Mouse (Mus musculus): Measurements from ENCODE around the gene Arfip2. TPM values are rescaled to one million over a fixed set of nuclear protein-coding genes. Genes with fewer than 3 reads are reported as not detected.

Gene Arfip2
- polyA plus RNA-seq, 2 experiments, result 106 to 181 TPM

DNA sequence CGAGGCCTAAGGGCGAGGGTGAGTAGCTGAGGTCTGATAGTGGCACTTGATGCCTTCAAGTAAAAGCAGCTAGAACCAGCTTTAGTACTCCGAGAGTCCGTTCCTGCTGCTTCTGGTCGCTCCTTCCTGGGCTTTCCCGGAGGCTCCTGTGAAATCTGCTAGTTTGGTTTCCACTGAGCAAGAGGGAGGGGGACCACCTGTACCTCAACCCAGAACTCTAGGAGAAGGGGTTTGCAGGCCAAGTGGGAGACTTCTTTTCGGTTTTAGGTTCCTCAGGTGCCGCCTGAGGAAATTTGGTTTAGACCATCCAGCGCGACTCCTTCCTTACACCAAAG lies 6.4 kb downstream of the Arfip2 start:
- no peak for DNase-seq (ENCODE audit: low spot score)
- peak overlapping the region; percentile 81 for H3K4me3 ChIP-seq (replicated peaks; ENCODE audit: low read length)
- H3K4me2 ChIP-seq (replicated peaks; ENCODE audit: low read depth, low read length, severe bottlenecking), result peak overlapping the region; percentile 67
- H3K36me3 ChIP-seq (ENCODE audit: control insufficient read depth, insufficient read depth, low read length), result peaks cover 24% of the 10 kb centered on the region
- H3K27ac ChIP-seq (replicated peaks; ENCODE audit: low read depth, low read length), result peak overlapping the region; percentile 35
- H3K4me1 ChIP-seq (ENCODE audit: control insufficient read depth, insufficient read depth, low read length), result peaks cover 15% of the 10 kb centered on the region
- H3K9ac ChIP-seq (ENCODE audit: low read depth, low read length, severe bottlenecking), result peak overlapping the region; percentile 82
- H3K27me3 ChIP-seq (ENCODE audit: control insufficient read depth, insufficient read depth, low read length), result no peaks in the 10 kb centered on the region
- 0 out of 2 replicates have a peak, but pooled peaks have one; percentile 42 for TF ChIP-seq POLR2A (IDR thresholded peaks at IDR 0.05; ENCODE audit: borderline replicate concordance, extremely low read depth, insufficient read depth, insufficient read length)
- WGBS, result 3% methylated on average over 10 of the region's 10 CpGs
- ATAC-seq (ENCODE audit: low FRiP score, low read depth), result peak; percentile 59; the same call in 1 of the 2 replicates
- no peaks in the 10 kb centered on the region for H3K9me3 ChIP-seq (ENCODE audit: control insufficient read depth, low read length)

DNA sequence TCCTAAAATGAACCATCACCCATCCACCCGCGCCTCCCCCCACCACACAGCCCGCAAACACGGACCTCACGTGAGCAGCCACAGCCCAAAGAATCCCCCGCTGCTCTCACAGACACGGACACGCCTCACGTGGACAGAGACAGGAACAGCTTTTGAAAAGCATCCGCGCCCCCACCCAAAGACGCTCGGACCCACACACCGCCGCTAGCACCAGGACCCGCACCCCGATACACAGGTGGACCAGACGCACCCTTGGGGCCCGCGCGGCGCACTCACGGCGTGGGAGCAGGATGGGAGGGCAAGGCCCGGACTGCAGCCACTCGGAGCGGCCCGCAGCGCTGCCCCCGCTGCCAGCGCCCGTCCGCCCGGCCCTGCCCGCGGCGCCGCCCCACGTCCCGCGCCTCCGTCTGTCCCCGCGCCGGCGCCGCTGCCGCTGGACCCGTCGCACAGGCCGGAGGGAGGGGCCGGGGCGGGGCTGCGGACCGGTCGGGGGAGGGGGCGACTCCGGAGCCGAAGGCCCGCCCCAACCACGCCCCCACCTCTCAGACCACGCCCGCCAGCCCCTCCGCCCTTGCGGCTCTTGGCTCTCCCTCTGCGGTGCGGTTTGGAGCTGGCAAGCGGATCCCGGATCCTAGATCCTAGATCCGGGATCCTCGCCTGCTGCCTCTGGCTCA lies 7.0 kb downstream of the Arfip2 start, which contains the start of gene Trim3:
Gene Trim3, minus strand, starts transcription at position 445 of the 674 bp plus-strand sequence.
- Histone ChIP-seq H3K4me2 (replicated peaks; ENCODE audit: low read depth, low read length, severe bottlenecking) (peak within 1 kb of the TSS; percentile 67), H3K4me1 (ENCODE audit: control insufficient read depth, insufficient read depth, low read length) (peaks cover 15% of the 10 kb centered on the region), H3K9ac (ENCODE audit: low read depth, low read length, severe bottlenecking) (peak within 1 kb of the TSS; percentile 82), H3K27ac (replicated peaks; ENCODE audit: low read depth, low read length) (peak within 1 kb of the TSS; percentile 35), H3K4me3 (replicated peaks; ENCODE audit: low read length) (peak within 1 kb of the TSS; percentile 81), H3K36me3 (ENCODE audit: control insufficient read depth, insufficient read depth, low read length) (peaks cover 22% of the 10 kb centered on the region), H3K27me3 (ENCODE audit: control insufficient read depth, insufficient read depth, low read length) (no peaks in the 10 kb centered on the region), H3K9me3 (ENCODE audit: control insufficient read depth, low read length) (no peaks in the 10 kb centered on the region)
- WGBS, result under 1% methylated on average over 31 of the region's 71 CpGs
- peak; percentile 91 for DNase-seq (ENCODE audit: low spot score)
- peak; percentile 96 for ATAC-seq (ENCODE audit: low FRiP score, low read depth)
- no peak for TF ChIP-seq POLR2A (IDR thresholded peaks at IDR 0.05; ENCODE audit: borderline replicate concordance, extremely low read depth, insufficient read depth, insufficient read length)

DNA sequence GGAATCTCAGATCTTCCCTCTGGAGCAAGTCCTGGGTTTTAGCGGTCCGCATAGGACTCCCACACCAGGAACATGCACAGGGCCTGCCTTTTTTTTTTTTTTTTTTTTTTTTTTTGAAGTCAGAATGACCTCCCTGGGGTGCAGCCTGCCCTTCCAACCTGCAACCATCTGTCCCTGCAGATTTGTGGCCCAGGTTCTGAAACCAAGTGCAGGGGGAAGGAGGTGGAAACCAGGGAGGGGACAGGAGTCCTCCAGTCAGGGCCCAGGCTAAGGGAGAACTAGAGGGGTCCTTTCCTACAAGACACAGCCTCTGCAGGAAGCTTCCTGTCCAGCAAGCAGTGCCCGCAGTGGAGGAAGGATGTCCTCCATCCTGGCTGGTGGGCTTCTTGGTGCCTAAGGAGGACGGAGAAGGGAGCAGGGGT lies 7.7 kb downstream of the Arfip2 start:
- ATAC-seq (ENCODE audit: low FRiP score, low read depth) (no peak), DNase-seq (ENCODE audit: low spot score) (peak; percentile 4)
- peaks cover 15% of the 10 kb centered on the region for H3K36me3 ChIP-seq (ENCODE audit: control insufficient read depth, insufficient read depth, low read length)
- peak overlapping the region; percentile 81 for H3K4me3 ChIP-seq (replicated peaks; ENCODE audit: low read length)
- H3K27ac ChIP-seq (replicated peaks; ENCODE audit: low read depth, low read length), result no peak overlapping the region
- peak overlapping the region; percentile 82 for H3K9ac ChIP-seq (ENCODE audit: low read depth, low read length, severe bottlenecking)
- no peak for TF ChIP-seq POLR2A (IDR thresholded peaks at IDR 0.05; ENCODE audit: borderline replicate concordance, extremely low read depth, insufficient read depth, insufficient read length)
- no peaks in the 10 kb centered on the region for H3K9me3 ChIP-seq (ENCODE audit: control insufficient read depth, low read length)
- peaks cover 15% of the 10 kb centered on the region for H3K4me1 ChIP-seq (ENCODE audit: control insufficient read depth, insufficient read depth, low read length)
- peak overlapping the region; percentile 67 for H3K4me2 ChIP-seq (replicated peaks; ENCODE audit: low read depth, low read length, severe bottlenecking)
- 24% methylated on average over 4 of the region's 4 CpGs for WGBS
- H3K27me3 ChIP-seq (ENCODE audit: control insufficient read depth, insufficient read depth, low read length), result no peaks in the 10 kb centered on the region

DNA sequence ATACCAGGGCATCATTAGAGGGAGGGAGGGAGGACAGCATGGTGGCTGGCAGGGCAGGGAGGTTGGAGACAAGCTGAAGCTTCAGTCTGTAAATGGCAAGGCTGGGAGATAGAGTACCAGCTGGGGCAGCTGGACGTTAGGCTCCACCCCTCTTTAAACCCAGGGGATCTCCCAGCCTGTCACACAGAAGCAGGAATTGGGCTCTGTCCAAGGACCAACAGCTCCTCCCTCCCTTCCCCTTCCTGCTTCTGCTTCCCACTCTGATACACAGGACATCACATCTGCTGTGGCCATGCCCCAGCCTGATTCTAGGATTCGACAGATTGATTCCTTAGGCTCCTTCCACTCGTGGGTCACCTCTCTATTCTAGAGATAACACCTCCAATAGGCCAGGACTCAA lies 11.6 kb downstream of the Arfip2 start:
- 40% methylated on average over 3 of the region's 3 CpGs for WGBS
- ATAC-seq (ENCODE audit: low FRiP score, low read depth) (no peak), DNase-seq (ENCODE audit: low spot score) (peak; percentile 32)
- no peak overlapping the region for H3K9ac ChIP-seq (ENCODE audit: low read depth, low read length, severe bottlenecking)
- no peaks in the 10 kb centered on the region for H3K27me3 ChIP-seq (ENCODE audit: control insufficient read depth, insufficient read depth, low read length)
- H3K36me3 ChIP-seq (ENCODE audit: control insufficient read depth, insufficient read depth, low read length), result peaks cover 17% of the 10 kb centered on the region
- no peak overlapping the region for H3K4me3 ChIP-seq (replicated peaks; ENCODE audit: low read length)
- no peak for TF ChIP-seq POLR2A (IDR thresholded peaks at IDR 0.05; ENCODE audit: borderline replicate concordance, extremely low read depth, insufficient read depth, insufficient read length)
- no peak overlapping the region for H3K27ac ChIP-seq (replicated peaks; ENCODE audit: low read depth, low read length)
- H3K9me3 ChIP-seq (ENCODE audit: control insufficient read depth, low read length), result no peaks in the 10 kb centered on the region
- H3K4me1 ChIP-seq (ENCODE audit: control insufficient read depth, insufficient read depth, low read length), result 0 out of 2 replicates have a peak, but pooled peaks cover 8% of the 10 kb centered on the region
- no peak overlapping the region for H3K4me2 ChIP-seq (replicated peaks; ENCODE audit: low read depth, low read length, severe bottlenecking)

DNA sequence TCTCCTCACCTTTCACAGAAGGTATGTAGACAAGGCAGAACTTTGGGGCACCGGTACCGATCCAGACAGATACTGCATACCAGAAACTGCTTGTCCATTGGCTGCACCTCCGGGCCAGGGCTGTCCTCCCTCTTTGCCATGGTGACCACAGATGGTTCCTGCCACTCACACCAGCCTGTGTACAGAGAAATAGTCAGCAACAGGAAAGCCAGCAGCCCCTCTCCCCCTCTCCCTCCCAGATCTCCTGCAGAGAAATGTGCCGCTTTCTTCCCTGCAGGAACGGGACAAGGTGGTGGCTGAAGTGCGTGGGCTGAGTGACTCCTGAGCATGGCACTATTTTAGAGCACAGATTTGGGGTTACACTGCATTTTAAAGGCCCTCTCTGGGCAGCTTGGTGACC lies 14.8 kb downstream of the Arfip2 start:
- ATAC-seq (ENCODE audit: low FRiP score, low read depth) (no peak), DNase-seq (ENCODE audit: low spot score) (no peak)
- WGBS, result 67% methylated on average over 6 of the region's 6 CpGs
- Histone ChIP-seq H3K4me3 (replicated peaks; ENCODE audit: low read length) (no peak overlapping the region), H3K27ac (replicated peaks; ENCODE audit: low read depth, low read length) (no peak overlapping the region), H3K4me2 (replicated peaks; ENCODE audit: low read depth, low read length, severe bottlenecking) (no peak overlapping the region), H3K36me3 (ENCODE audit: control insufficient read depth, insufficient read depth, low read length) (peaks cover 37% of the 10 kb centered on the region), H3K27me3 (ENCODE audit: control insufficient read depth, insufficient read depth, low read length) (no peaks in the 10 kb centered on the region), H3K4me1 (ENCODE audit: control insufficient read depth, insufficient read depth, low read length) (no peaks in the 10 kb centered on the region), H3K9me3 (ENCODE audit: control insufficient read depth, low read length) (no peaks in the 10 kb centered on the region), H3K9ac (ENCODE audit: low read depth, low read length, severe bottlenecking) (no peak overlapping the region)
- no peak for TF ChIP-seq POLR2A (IDR thresholded peaks at IDR 0.05; ENCODE audit: borderline replicate concordance, extremely low read depth, insufficient read depth, insufficient read length)

Data from limb, embryonic 14.5 days (tissue).